Mouse (Mus musculus) stomach, postnatal 0 days (tissue): ENCODE measurements around the gene Mtfp1. TPM values are rescaled to one million over a fixed set of nuclear protein-coding genes. Genes with fewer than 3 reads are reported as not detected.
"Not testable (repeated sequence)": the region's sequence is repeated elsewhere in the genome, so short reads cannot be mapped to it uniquely, and the experiment has no call there.

ENCODE experiments used
- ATAC-seq: fragments of 200-750 bp; cut with Nextera tagmentation; 2 replicates; pipeline ENCODE4 v1.8.0; 2017; ENCODE audit not compliant: low FRiP score, low TSS enrichment
- DNase-seq: peaks from one replicate; pipeline ENCODE4 v3.0.0-alpha.2; 2016; ENCODE audit warnings: low spot score
- H3K27ac ChIP-seq: fragments of 300-500 bp; sonication (generic); replicated peaks from 2 replicates; pipeline ENCODE4 v1.5.1; 2014; ENCODE audit warnings: mild to moderate bottlenecking, control low read depth
- H3K27me3 ChIP-seq: fragments of 300-500 bp; sonication (generic); 2 replicates; pipeline ENCODE4 v1.6.1; 2014; ENCODE audit warnings: low read length; ENCODE audit not compliant: control insufficient read depth, insufficient read depth
- H3K36me3 ChIP-seq: fragments of 300-500 bp; sonication (generic); 2 replicates; pipeline ENCODE4 v1.6.1; 2014; ENCODE audit warnings: low read length, mixed read lengths; ENCODE audit not compliant: control insufficient read depth, insufficient read depth
- H3K4me1 ChIP-seq: fragments of 300-500 bp; sonication (generic); replicated peaks from 2 replicates; pipeline ENCODE4 v1.6.1; 2014; ENCODE audit warnings: antibody characterized with exemption; ENCODE audit not compliant: control insufficient read depth, insufficient read depth
- H3K4me2 ChIP-seq: fragments of 300-500 bp; sonication (generic); replicated peaks from 2 replicates; pipeline ENCODE4 v1.6.1; 2014; ENCODE audit warnings: low read depth, mild to moderate bottlenecking, control low read depth, moderate library complexity
- H3K4me3 ChIP-seq: fragments of 300-500 bp; sonication (generic); 2 replicates; pipeline ENCODE4 v1.5.1; 2014; ENCODE audit warnings: low read depth, low read length, control low read depth
- H3K9ac ChIP-seq: fragments of 300-500 bp; sonication (generic); 2 replicates; pipeline ENCODE4 v1.6.1; 2014; ENCODE audit warnings: mild to moderate bottlenecking, low read length, control low read depth, mixed read lengths
- H3K9me3 ChIP-seq: fragments of 300-500 bp; sonication (generic); 2 replicates; pipeline ENCODE4 v1.6.1; 2016; ENCODE audit warnings: low read length; ENCODE audit not compliant: control insufficient read depth
- CTCF ChIP-seq: IDR thresholded peaks from 2 replicates; pipeline ENCODE4 v1.5.1; 2016; ENCODE audit warnings: antibody characterized with exemption, low read depth, mild to moderate bottlenecking, moderate library complexity
- EP300 ChIP-seq: optimal IDR thresholded peaks from 2 replicates; pipeline ENCODE3; 2016; ENCODE audit warnings: antibody characterized with exemption
- WGBS: fragments of 180-500 bp; shearing (Covaris S2); extraction: QIAGEN DNeasy Blood & Tissue Kit; methylation state at CpG from one replicate; pipeline ENCODE4 v1.1.7; 2014; 5-methylcytosine and 5-hydroxymethylcytosine counted together
- polyA plus RNA-seq: library from polyadenylated mRNA; unstranded; fragments of >200 nt; fragmentation: Nextera tagmentation; extraction: Ambion mirVana; gene quantifications from 2 replicates; pipeline ENCODE4 v1.2.1, GENCODE M21; 2015

Gene Mtfp1
- polyA plus RNA-seq, 1 experiment from 2014 or later = 19.0 TPM

DNA sequence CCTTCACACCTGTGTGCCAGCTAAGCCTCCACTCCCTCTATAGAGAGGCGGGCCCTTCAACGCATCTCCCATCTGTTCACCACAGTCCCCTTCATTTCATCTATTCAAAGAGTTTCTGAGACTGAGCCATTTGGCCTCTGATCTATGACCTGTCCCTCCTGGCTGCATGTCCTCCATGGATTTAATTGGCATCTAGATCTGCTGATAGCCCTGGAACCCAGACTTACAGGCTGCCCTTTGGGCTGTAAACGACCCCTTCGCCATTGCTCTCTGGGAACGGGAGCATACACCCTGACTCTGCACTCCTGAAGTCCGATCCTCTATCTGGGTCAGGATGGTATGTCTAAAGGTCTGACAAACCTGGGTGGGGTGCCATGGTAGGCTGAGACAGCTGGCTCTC, 17.6 kb upstream of the Mtfp1 start:
- H3K9me3 ChIP-seq = no peaks in the 10 kb centered on the region
- H3K4me1 ChIP-seq = no peaks in the 10 kb centered on the region
- ATAC-seq (no peak), DNase-seq (no peak)
- no peaks in the 10 kb centered on the region for H3K36me3 ChIP-seq
- 73% methylated on average over 6 of the region's 6 CpGs for WGBS
- H3K4me2 ChIP-seq = no peak overlapping the region
- no peak overlapping the region for H3K27ac ChIP-seq
- TF ChIP-seq EP300 = no peak
- no peak for TF ChIP-seq CTCF
- no peaks in the 10 kb centered on the region for H3K27me3 ChIP-seq
- no peak overlapping the region for H3K9ac ChIP-seq
- H3K4me3 ChIP-seq = no peak overlapping the region

DNA sequence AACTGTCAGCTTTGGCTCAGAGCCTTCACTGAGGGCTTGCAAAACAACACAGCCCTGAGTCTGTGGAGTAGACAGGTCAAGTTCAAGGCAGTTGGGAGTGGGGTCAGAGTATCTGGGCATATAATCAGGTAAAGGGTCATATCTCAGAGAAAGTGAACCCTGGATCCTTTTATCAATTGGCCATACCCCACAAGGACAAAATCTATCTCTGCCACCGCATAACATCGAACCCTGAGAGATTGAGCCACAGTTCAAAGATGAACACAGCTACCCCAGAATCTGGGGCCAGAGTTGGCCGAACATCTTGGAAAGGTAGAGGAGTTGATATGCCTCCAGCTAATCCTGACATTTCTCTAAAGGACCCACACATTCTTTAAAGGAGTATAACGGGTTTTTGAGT, 16.8 kb upstream of the Mtfp1 start:
- Histone ChIP-seq H3K36me3 (no peaks in the 10 kb centered on the region), H3K9ac (no peak overlapping the region), H3K27me3 (no peaks in the 10 kb centered on the region), H3K4me3 (no peak overlapping the region), H3K4me2 (no peak overlapping the region), H3K9me3 (no peaks in the 10 kb centered on the region), H3K27ac (no peak overlapping the region), H3K4me1 (no peaks in the 10 kb centered on the region)
- no peak for ATAC-seq
- 88% methylated on average over 4 of the region's 4 CpGs for WGBS
- DNase-seq = no peak
- TF ChIP-seq EP300 = no peak
- no peak for TF ChIP-seq CTCF

- Histone ChIP-seq H3K9ac (no peak overlapping the region), H3K4me3 (no peak overlapping the region), H3K4me2 (no peak overlapping the region), H3K27me3 (no peaks in the 10 kb centered on the region), H3K4me1 (no peaks in the 10 kb centered on the region), H3K36me3 (no peaks in the 10 kb centered on the region), H3K9me3 (no peaks in the 10 kb centered on the region), H3K27ac (no peak overlapping the region)
- TF ChIP-seq EP300 = no peak
- TF ChIP-seq CTCF = no peak
- ATAC-seq (no peak), DNase-seq (no peak)
- WGBS = 78% methylated on average over 7 of the region's 7 CpGs
These were observed 13.4 kb upstream of the Mtfp1 start for GRCm38 (mm10) chr11:4108691-4109090.

- not testable (repeated sequence) for H3K4me2 ChIP-seq, ATAC-seq, H3K4me3 ChIP-seq, H3K9me3 ChIP-seq, H3K36me3 ChIP-seq, DNase-seq, H3K9ac ChIP-seq, H3K4me1 ChIP-seq, H3K27me3 ChIP-seq, H3K27ac ChIP-seq
- 89% methylated on average over 6 of the region's 6 CpGs for WGBS
These were observed 12.7 kb upstream of the Mtfp1 start for GRCm38 (mm10) chr11:4107901-4108300.

DNA sequence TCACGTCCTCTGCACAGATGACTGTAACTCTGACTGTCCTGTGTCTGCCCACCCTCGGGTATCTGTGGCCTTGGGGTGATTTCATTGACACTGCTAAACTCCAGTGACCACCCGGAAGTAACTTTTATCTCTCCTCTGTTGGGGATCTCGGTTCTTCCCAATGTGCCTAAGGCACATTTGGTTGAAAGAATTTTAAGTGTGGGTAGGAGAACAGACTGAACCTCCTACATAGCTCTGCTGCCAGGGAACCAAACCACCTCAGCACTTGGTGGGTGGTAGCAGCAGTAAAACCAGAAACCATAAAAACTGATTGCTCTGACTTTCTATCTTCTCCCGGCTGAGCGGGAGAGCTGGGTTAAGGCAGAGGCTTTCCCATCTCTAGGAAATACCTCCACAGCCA, 10.2 kb upstream of the Mtfp1 start:
- ATAC-seq = no peak
- H3K36me3 ChIP-seq = no peaks in the 10 kb centered on the region
- H3K9me3 ChIP-seq = no peaks in the 10 kb centered on the region
- no peak overlapping the region for H3K4me3 ChIP-seq
- no peak for DNase-seq
- 72% methylated on average over 6 of the region's 6 CpGs for WGBS
- H3K27ac ChIP-seq = no peak overlapping the region
- H3K4me1 ChIP-seq = no peaks in the 10 kb centered on the region
- TF ChIP-seq CTCF = no peak
- TF ChIP-seq EP300 = no peak
- H3K27me3 ChIP-seq = no peaks in the 10 kb centered on the region
- H3K9ac ChIP-seq = no peak overlapping the region
- no peak overlapping the region for H3K4me2 ChIP-seq

- WGBS = 87% methylated on average over 5 of the region's 5 CpGs
- no peak for DNase-seq
These were observed 9.7 kb upstream of the Mtfp1 start for GRCm38 (mm10) chr11:4104989-4105388.

More at GRCm38 (mm10) chr11:4104989-4105388, 9.7 kb upstream of the Mtfp1 start:
- Histone ChIP-seq H3K27ac (no peak overlapping the region), H3K9ac (no peak overlapping the region), H3K36me3 (no peaks in the 10 kb centered on the region), H3K27me3 (no peaks in the 10 kb centered on the region), H3K4me1 (no peaks in the 10 kb centered on the region), H3K9me3 (no peaks in the 10 kb centered on the region), H3K4me2 (no peak overlapping the region), H3K4me3 (no peak overlapping the region)
- TF ChIP-seq EP300 (no peak), CTCF (no peak)
- ATAC-seq = no peak
